Mouse (Mus musculus) embryonic fibroblast, embryonic 13.5 days (primary cell): ENCODE results near the gene Abl1.

ENCODE experiments used
- CTCF ChIP-seq: IDR thresholded peaks from 2 replicates; pipeline ENCODE4 v1.5.1; 2011; ENCODE audit warnings: mild to moderate bottlenecking, control low read depth, low read length, moderate library complexity, borderline replicate concordance; ENCODE audit not compliant: insufficient read depth
- POLR2A ChIP-seq: IDR thresholded peaks from 2 replicates; pipeline ENCODE4 v1.6.1; 2011; ENCODE audit warnings: low read depth, mild to moderate bottlenecking, control low read depth, low read length, moderate library complexity

- TF ChIP-seq CTCF = peak; percentile 59; the same call in 1 of the 2 replicates
- TF ChIP-seq POLR2A = no peak
These were observed 127.2 kb downstream of the Abl1 start for GRCm38 (mm10) chr2:31815367-31815766.
